Mouse (Mus musculus) cerebellum, adult 2 months (tissue): ENCODE results near the gene Mast4. TPM values are rescaled to one million over a fixed set of nuclear protein-coding genes. Genes with fewer than 3 reads are reported as not detected.

Source experiments
- DNase-seq, 2 experiments: peaks; one replicate each; pipeline ENCODE4 v3.0.0; 2021
- H3K27ac ChIP-seq: fragments of 200-500 bp; 2 replicates; pipeline ENCODE4 v1.5.1; 2012; ENCODE audit warnings: low read length, control low read depth, inconsistent platforms; ENCODE audit not compliant: insufficient read depth
- H3K27me3 ChIP-seq: fragments of 200-500 bp; 2 replicates; pipeline ENCODE4 v1.6.1; 2012; ENCODE audit warnings: inconsistent platforms, mild to moderate bottlenecking, low read length, moderate library complexity; ENCODE audit not compliant: control insufficient read depth, insufficient read depth
- H3K4me1 ChIP-seq: fragments of 200-500 bp; 2 replicates; pipeline ENCODE4 v1.6.1; 2011; ENCODE audit warnings: low read length; ENCODE audit not compliant: control insufficient read depth, insufficient read depth
- H3K4me3 ChIP-seq: fragments of 200-500 bp; replicated peaks from 2 replicates; pipeline ENCODE3; 2011; ENCODE audit warnings: mild to moderate bottlenecking, low read depth, low read length, control low read depth; ENCODE audit not compliant: insufficient read depth
- CTCF ChIP-seq: fragments of 200-500 bp; IDR thresholded peaks from 2 replicates; pipeline ENCODE4 v1.5.1; 2011; ENCODE audit warnings: low read depth, mild to moderate bottlenecking, control low read depth, low read length, moderate library complexity, borderline replicate concordance; ENCODE audit not compliant: insufficient read depth
- POLR2A ChIP-seq: fragments of 200-500 bp; IDR thresholded peaks from 2 replicates; pipeline ENCODE4 v1.6.1; 2011; ENCODE audit warnings: low read length, control low read depth, borderline replicate concordance; ENCODE audit not compliant: insufficient read depth
- WGBS: fragments of 180-500 bp; shearing (Covaris S2); methylation state at CpG from one replicate; pipeline ENCODE4 v1.1.7; 2018; 5-methylcytosine and 5-hydroxymethylcytosine counted together
- polyA plus RNA-seq: library from polyadenylated mRNA; depleted of rRNA; stranded (reverse); fragments of >200 nt; gene quantifications from 2 replicates; pipeline ENCODE4 v1.2.3, GENCODE M21; 2012

The Mast4 gene
- polyA plus RNA-seq, 1 experiment, result 21.2 TPM

DNA sequence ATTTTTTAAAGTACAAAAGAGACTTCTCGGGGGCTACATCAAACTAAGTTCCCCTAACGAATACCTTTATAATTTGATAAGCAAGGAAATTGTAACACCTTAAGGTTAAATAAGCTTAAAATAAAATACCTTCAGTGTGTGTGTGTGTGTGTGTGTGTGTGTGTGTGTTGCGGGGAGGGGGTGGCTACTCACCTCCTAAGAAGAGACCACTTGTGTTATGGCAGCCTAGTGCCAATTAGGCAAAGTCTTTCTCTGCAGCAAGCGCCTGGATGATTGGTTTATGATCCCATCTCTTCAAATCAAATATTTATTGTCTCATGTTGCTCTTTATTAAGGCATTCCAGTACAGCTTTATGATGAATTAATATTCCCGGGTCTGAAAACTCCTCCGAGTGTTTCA lies 81.2 kb downstream of the Mast4 start:
- 70% methylated on average over 6 of the region's 6 CpGs for WGBS
- H3K27ac ChIP-seq, result no peak overlapping the region
- no peak for TF ChIP-seq CTCF
- TF ChIP-seq POLR2A, result no peak
- no peaks in the 10 kb centered on the region for H3K4me1 ChIP-seq
- H3K4me3 ChIP-seq, result no peak overlapping the region
- no peaks in the 10 kb centered on the region for H3K27me3 ChIP-seq
- DNase-seq, result no peak

- WGBS, result 33% methylated on average over 14 of the region's 14 CpGs
- no peak for DNase-seq
- no peak for TF ChIP-seq CTCF
- no peak for TF ChIP-seq POLR2A
- Histone ChIP-seq H3K27me3 (no peaks in the 10 kb centered on the region), H3K4me1 (no peaks in the 10 kb centered on the region), H3K27ac (no peak overlapping the region), H3K4me3 (no peak overlapping the region)
Observed at GRCm38 (mm10) chr13:103248102-103249054, 85.9 kb downstream of the Mast4 start.

DNA sequence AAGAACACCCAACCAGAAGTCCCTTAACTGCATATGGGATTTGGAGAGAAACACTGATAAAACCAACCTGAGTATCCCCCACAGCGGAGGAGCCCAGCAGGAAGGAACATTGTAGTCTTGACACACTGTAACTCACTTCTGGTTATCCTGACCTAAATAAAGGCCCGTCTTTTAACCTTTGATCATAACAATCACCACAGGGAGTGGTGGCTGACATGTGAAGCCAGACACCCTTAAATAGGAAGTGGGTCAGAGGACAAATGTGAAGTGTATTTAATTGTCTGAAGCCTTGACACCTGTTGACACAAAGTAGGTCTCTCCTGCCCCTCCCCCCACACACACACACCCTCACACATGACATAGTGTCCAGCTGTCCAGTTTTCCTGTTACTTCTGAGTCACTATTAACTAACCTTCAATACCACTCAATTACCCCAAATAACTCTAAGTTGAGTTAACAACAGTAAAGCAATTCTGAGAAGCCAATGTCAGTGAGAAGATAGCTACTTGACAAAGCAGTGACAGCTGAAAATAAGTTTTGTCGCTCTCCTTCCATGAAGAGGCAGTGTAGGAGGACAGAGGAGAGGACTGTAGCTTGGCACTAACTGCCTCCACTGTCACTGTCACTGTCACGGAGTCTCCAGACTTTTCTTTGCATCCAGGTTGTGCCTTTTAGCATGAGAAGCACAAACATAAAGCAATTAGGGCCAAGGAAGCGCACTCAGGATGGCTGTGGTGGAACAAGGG lies 87.2 kb downstream of the Mast4 start:
- DNase-seq, result no peak
- no peak for TF ChIP-seq POLR2A
- no peak for TF ChIP-seq CTCF
- WGBS, result 80% methylated on average over 5 of the region's 5 CpGs
- Histone ChIP-seq H3K4me1 (no peaks in the 10 kb centered on the region), H3K4me3 (no peak overlapping the region), H3K27me3 (no peaks in the 10 kb centered on the region), H3K27ac (no peak overlapping the region)

DNA sequence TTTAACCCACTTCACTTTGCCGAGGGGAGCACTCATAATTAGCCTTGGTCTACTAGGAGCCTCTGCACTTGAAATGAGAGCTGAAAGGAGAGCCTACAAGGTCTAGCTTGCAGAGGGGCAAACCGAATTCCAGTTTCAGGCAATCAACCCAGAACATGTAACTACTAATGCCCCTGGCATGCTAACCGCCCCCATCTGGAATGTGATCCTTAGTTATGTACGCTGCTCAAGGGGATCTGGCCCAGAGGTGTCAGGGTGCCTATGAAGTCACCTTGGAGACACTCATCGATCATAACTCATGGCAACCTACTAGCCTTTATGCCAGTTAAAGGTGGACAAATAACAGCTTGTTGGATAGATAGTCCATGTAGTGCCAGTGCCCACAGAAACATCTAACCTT lies 88.9 kb downstream of the Mast4 start:
- Histone ChIP-seq H3K4me1 (no peaks in the 10 kb centered on the region), H3K27me3 (no peaks in the 10 kb centered on the region), H3K4me3 (no peak overlapping the region), H3K27ac (no peak overlapping the region)
- TF ChIP-seq POLR2A, result no peak
- TF ChIP-seq CTCF, result no peak
- 93% methylated on average over 5 of the region's 5 CpGs for WGBS
- DNase-seq, result no peak

GRCm38 (mm10) chr13:103244053-103244452 lies 90.2 kb downstream of the Mast4 start:
- Histone ChIP-seq H3K27me3 (no peaks in the 10 kb centered on the region), H3K4me3 (no peak overlapping the region), H3K4me1 (no peaks in the 10 kb centered on the region), H3K27ac (no peak overlapping the region)
- TF ChIP-seq CTCF (no peak), POLR2A (no peak)
- WGBS, result 49% methylated on average over 4 of the region's 4 CpGs
- no peak for DNase-seq

GRCm38 (mm10) chr13:103241092-103241491 lies 93.2 kb downstream of the Mast4 start:
- DNase-seq, result no peak
- H3K4me3 ChIP-seq, result no peak overlapping the region
- 88% methylated on average over 4 of the region's 4 CpGs for WGBS
- no peaks in the 10 kb centered on the region for H3K27me3 ChIP-seq
- TF ChIP-seq CTCF, result no peak
- no peak for TF ChIP-seq POLR2A
- H3K4me1 ChIP-seq, result no peaks in the 10 kb centered on the region
- H3K27ac ChIP-seq, result no peak overlapping the region

DNA sequence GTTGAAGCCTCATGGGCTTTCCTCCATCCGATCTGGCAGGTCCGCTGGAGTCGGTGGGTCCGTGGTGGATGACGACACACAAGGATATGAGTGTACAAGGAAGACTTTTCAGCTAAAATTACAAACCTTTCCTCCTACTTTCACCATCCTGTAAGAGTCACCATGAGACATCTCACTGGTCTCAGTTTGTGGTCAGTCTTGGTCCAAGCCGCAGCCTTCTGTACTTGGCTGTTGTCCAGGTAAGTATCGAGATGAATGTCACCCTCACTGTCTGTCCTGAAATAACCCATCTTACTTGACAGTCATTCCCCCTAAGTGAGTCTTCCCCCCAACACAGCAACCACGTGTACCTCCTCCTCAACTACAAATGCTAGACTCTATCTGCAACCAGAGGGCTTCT lies 94.6 kb downstream of the Mast4 start:
- H3K4me3 ChIP-seq, result no peak overlapping the region
- no peaks in the 10 kb centered on the region for H3K27me3 ChIP-seq
- TF ChIP-seq POLR2A (no peak), CTCF (no peak)
- 76% methylated on average over 8 of the region's 8 CpGs for WGBS
- no peaks in the 10 kb centered on the region for H3K4me1 ChIP-seq
- no peak overlapping the region for H3K27ac ChIP-seq
- no peak for DNase-seq
